Mouse (Mus musculus) hematopoietic stem cell, adult 5-6 weeks (primary cell): ENCODE data around the gene Zc3h10. TPM values are rescaled to one million over a fixed set of nuclear protein-coding genes. Genes with fewer than 3 reads are reported as not detected.
A peak's percentile ranks its signal among the peaks of the same experiment; 100 is the strongest.
"Not testable (repeated sequence)": the region's sequence is repeated elsewhere in the genome, so short reads cannot be mapped to it uniquely, and the experiment has no call there.

ENCODE experiments used
- ATAC-seq, 2 experiments: fragments of 125-278 bp in 1 of 2; replicated peaks in 1 of 2; 2 replicates each; pipeline ENCODE4 v1.8.0; 2016 to 2017; ENCODE audit warnings: inconsistent platforms in 2 of 2, mild to moderate bottlenecking in 2 of 2, moderate number of reproducible peaks in 2 of 2, low read depth in 1 of 2, moderate TSS enrichment in 1 of 2; ENCODE audit not compliant: low FRiP score in 2 of 2, poor library complexity in 2 of 2, severe bottlenecking in 2 of 2, insufficient read depth in 1 of 2, low TSS enrichment in 1 of 2
- total RNA-seq: library from RNA; stranded (forward); fragments of 172-1452, 232-1000 nt; gene quantifications from 2 replicates; pipeline ENCODE4 v1.2.3, GENCODE M21; 2017

Zc3h10 gene
- total RNA-seq, 1 experiment from 2014 or later: 13.9 TPM

- ATAC-seq: peak in 1 of 2 experiments; percentile 18; a peak in 1 of 4 replicates
Measured at GRCm38 (mm10) chr10:128565206-128565787, 17.7 kb upstream of the Zc3h10 start.

DNA sequence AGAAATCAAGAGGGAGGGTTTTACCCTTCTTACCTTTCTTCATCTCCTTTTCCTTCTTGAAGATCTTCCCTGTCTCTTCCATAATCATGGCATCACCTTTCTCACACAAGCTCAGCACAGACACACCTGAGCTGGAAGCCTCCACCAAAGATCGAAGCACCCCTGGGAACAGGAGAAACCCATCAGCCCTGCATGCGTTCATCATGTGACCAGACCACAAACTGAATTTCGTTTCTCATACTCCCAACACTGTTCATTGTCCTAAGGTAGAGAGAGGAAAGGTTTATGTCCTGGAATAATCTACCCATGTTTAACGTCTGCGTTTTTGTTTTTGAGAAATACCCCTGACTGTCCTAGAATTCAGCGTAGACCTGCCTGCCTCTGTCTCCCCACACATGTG, 16.0 kb upstream of the Zc3h10 start:
- ATAC-seq: no peak

- no peak for ATAC-seq
Measured at GRCm38 (mm10) chr10:128556963-128557362, 9.4 kb upstream of the Zc3h10 start.

GRCm38 (mm10) chr10:128556286-128556685, 8.7 kb upstream of the Zc3h10 start:
- ATAC-seq: no peak

- not testable (repeated sequence) for ATAC-seq
Measured at GRCm38 (mm10) chr10:128555567-128555966, 8.0 kb upstream of the Zc3h10 start.

DNA sequence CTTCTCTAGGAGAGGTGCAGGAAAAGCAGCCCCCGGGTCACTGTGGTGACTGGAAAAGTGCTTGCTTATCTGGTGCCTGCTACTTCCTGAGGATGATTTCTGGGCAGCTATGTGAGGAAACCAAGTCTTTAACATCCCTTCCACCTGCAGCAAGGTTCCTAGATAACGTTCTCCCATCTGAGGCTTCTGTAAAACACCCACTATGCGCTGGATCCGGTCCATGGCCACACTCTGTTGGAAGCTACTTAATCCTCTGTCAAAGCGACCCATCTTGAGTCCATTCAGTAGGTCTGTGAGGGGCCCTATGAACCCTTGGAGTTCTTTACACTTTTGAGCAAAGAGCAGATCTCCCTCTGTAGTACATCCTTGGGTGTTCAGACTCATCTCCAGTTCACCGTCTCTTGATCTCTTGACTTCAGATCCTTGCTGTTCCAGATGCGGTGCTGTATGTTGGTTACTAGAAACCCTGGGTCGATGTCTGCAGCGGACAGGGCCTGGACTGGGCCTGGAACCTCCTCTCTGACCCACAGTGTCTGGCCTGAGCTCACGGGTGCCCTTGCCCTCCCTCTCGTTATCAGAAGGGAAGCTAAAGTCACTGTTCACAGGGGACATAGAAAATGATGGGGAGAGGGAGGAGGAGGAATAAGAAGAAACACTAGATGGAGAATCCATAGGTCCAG, 2.7 kb upstream of the Zc3h10 start:
- ATAC-seq: not testable (repeated sequence)

DNA sequence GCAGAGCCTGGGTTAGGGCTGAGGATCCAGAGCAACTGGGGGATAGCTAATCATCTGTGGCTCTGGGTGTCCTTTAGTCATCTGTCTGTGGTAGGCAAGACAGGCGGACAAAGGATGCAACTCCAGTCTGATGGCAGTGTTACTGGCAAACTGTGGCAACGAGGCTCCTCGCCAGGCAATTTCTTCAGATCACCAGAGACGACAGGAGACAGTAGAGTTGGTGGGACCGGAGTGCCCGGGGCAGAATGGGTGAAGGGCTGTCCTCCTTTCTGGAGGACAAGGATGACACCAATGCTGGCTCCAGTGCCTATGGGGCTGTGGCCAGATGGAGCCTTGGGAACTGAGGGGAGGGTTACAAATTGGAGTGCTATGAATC, 2.1 kb upstream of the Zc3h10 start:
- not testable (repeated sequence) for ATAC-seq

GRCm38 (mm10) chr10:128548947-128549681, 1.5 kb upstream of the Zc3h10 start, which contains the start of gene Rpl41:
Gene Rpl41, minus strand, starts transcription at chr10:128549305.
- peak; percentile 82 to 87 for ATAC-seq

DNA sequence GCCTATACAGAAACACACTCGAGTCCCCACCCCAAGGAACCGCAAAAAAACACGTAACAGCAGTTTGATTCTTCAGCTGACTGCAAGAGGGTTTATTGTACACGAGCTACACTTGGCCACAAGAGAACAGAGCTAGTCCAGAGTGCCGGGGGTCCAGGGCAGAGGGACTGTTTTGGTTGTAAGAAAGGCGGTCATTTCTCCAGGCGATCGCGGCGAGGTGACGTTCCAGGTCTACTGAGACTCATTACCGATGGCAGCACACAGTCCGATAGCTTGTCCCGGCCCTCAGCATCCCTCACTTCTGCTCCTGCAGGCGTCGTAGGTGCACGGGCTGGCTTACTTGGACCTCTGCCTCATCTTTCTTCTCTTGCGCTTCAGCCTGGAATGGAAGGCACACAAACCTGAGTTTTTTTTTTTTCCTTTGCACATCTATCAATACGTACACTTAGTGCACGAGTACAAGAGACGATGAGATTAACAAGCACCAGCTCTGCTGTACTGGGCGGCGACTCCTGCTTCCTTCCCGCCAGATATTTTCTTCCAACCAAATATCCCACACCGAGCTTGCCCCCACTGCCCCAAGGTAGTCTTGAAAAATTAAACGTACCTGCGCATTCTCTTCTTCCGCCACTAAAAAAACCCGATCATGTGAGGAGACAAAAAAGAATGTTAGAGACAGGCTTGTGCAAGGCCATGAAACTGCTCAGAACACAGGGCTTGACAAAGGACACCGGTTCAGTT, 647 bp upstream of the Zc3h10 start:
- ATAC-seq: not testable (repeated sequence)

- ATAC-seq: no peak
Measured at GRCm38 (mm10) chr10:128546787-128547186, 787 bp downstream of the Zc3h10 start.

GRCm38 (mm10) chr10:128546361-128546760, 1.2 kb downstream of the Zc3h10 start:
- ATAC-seq: no peak

DNA sequence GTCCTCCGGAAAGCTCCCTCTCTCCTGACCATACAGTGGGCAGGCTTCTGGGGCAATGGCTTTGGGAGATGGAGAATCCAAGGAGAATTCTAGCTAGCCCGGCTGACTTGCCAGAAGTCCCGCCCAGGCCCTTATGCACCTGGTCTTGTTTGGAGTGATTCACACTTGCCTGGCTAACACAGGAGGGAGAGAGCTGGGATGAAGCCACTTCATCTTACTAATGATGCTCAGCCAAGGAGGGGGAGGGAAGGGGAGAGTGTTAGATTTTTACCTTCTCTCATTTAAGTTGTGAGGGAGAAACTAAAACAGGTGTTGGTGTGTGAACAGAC, 2.0 kb downstream of the Zc3h10 start:
- no peak for ATAC-seq

DNA sequence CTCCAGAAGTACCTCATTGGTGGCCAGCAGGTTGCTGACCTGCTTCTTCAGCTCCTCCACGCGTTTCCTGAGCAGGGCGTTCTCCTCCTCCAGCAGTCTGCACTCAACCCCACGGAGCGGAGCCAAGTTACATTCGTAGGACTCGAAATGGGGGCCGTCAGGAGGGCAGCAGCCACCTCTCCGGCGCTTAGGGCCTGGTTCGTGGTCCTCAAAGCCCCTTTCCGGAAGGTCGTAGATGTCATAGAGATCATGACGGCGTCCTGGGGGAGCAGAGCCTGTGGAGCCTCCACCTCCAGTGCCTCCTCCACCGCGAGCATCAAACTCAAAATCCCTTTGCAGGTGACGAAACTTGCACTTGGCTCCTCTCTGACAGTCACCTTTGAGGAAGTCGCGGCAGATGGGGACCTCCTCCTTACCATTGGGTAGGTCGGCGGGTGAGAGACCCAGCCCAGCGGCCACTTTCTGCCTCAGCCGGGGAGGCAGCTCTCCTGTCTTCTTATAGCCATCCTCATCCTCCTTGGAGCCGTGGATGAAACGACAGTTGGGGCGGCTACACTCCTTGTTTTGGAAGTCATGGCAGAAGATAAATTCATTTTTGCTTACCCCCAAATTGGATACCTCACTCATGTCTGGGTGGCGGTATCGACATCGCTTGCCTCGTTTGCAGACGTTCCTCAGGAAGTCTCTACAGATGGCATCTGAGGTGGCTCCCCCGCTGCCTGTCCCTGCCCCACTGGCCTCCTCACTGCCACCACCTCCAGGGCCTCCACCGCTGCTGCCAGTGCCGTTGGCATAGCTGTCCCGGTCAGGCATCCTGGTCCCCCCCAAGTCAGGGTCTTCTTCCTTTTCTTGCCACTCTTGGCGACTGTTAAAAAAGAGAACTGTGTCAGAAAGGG, 2.7 kb downstream of the Zc3h10 start:
- ATAC-seq: no peak

GRCm38 (mm10) chr10:128544151-128544657, 3.4 kb downstream of the Zc3h10 start:
- no peak for ATAC-seq

GRCm38 (mm10) chr10:128543100-128543499, 4.5 kb downstream of the Zc3h10 start:
- no peak for ATAC-seq

DNA sequence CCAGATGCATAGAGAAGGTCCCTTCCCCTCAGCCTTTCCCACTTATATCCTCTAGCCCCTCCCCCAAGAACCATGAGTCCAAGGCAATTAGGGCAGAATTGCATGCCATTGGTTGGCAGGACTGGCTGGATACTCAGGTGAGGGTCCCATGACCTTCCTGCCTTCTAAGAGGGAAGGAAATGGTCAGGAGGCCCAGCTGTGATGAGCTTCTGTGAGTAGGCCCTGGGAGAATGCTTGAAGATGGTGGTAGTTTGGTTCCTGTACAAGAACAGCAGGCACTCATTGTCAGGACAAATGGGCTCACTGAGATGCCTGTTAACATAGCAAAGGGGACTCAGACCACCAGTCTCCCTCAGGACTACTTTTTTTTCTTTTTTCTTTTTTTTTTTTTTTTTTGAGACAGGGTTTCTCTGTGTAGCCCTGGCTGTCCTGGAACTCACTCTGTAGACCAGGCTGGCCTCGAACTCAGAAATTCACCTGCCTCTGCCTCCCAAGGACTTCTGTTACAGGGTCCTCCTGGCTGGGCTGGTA, 9.2 kb downstream of the Zc3h10 start:
- no peak for ATAC-seq
